Mouse (Mus musculus) T-helper 1 cell (primary cell): ENCODE measurements around the gene Gm9008.
"Not testable (repeated sequence)": the region's sequence is repeated elsewhere in the genome, so short reads cannot be mapped to it uniquely, and the experiment has no call there.

Experiments used
- in situ Hi-C: fragments of 300-600 bp; cut with MboI, MseI; formaldehyde crosslinking; loops from one replicate; pipeline ENCODE4 v1.15.1; 2025; ENCODE audit warnings: high pct_unique_total_duplicates

The Gm9008 gene

GRCm38 (mm10) chr6:76497054-76497835 lies at the start of gene Gm9008:
Gene Gm9008 (minus strand): TSS chr6:76497784.
- in situ Hi-C loops: not testable (repeated sequence)

GRCm38 (mm10) chr6:76521975-76522641 lies 24.5 kb upstream of the Gm9008 start:
- in situ Hi-C loops: no loop called here

GRCm38 (mm10) chr6:76510200-76510599 lies 12.6 kb upstream of the Gm9008 start:
- in situ Hi-C loops: no loop called here

GRCm38 (mm10) chr6:76496335-76496734 lies 1.2 kb downstream of the Gm9008 start:
- in situ Hi-C loops: not testable (repeated sequence)

GRCm38 (mm10) chr6:76468194-76468593 lies 29.4 kb downstream of the Gm9008 start:
- in situ Hi-C loops: no loop called here
